Mouse (Mus musculus) bone marrow macrophage, adult 2 months (primary cell): ENCODE results near the gene Ctsa.

Experiments
- CTCF ChIP-seq: IDR thresholded peaks from 2 replicates; pipeline ENCODE4 v1.5.1; 2012; ENCODE audit warnings: low read depth, mild to moderate bottlenecking, low read length, moderate library complexity
- POLR2A ChIP-seq: IDR thresholded peaks from 2 replicates; pipeline ENCODE4 v1.6.1; 2012; ENCODE audit warnings: mild to moderate bottlenecking, low read depth, low read length, borderline replicate concordance

- TF ChIP-seq CTCF (no peak), POLR2A (no peak)
Measured at GRCm38 (mm10) chr2:164787779-164788178, 44.9 kb upstream of the Ctsa start.
